Mouse (Mus musculus) liver, adult 2 months (tissue): ENCODE data around the gene Osbp.

Experiments used
- CTCF ChIP-seq: fragments of 200-500 bp; IDR thresholded peaks from 2 replicates; pipeline ENCODE4 v1.5.1; 2011; ENCODE audit warnings: low read depth, low read length, control low read depth
- POLR2A ChIP-seq: fragments of 200-500 bp; IDR thresholded peaks from 2 replicates; pipeline ENCODE4 v1.6.1; 2011; ENCODE audit warnings: low read length, control low read depth; ENCODE audit not compliant: insufficient read depth; ENCODE audit errors: extremely low read depth

GRCm38 (mm10) chr19:12006361-12006947 lies 40.7 kb downstream of the Osbp start:
- TF ChIP-seq CTCF (no peak), POLR2A (no peak)
